Mouse (Mus musculus): ENCODE results near the gene Hist2h2be.
A peak's percentile ranks its signal among the peaks of the same experiment; 100 is the strongest.
"Not testable (repeated sequence)": the region's sequence is repeated elsewhere in the genome, so short reads cannot be mapped to it uniquely, and the experiment has no call there.

Gene Hist2h2be

DNA sequence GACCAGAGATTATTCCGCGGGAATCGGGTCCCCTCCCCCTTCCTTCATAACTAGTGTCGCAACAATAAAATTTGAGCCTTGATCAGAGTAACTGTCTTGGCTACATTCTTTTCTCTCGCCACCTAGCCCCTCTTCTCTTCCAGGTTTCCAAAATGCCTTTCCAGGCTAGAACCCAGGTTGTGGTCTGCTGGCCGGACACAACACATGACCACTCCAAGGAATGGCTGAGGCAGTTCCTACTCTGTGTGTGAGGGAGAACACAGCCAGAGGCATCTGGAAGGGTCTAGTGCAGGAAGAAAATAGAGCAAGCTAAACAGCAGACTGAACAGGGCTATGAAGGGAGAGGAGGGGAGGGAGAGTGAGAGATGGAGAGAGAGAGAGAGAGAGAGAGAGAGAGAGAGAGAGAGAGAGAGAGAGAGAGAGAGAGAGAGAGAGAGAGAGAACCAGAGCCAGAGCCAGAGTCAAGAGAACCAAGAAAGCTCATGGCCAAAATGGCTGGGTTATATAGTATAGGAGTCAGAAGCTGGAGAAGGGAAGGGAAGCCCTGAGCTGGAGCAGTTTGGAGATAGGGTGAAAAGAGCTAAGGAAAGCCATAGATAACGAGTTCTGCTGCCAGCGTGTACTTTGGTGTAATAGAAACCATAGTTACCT, 22.2 kb upstream of the Hist2h2be start:
- not testable (repeated sequence) for DNase-seq

GRCm38 (mm10) chr3:96199731-96200130, 21.2 kb upstream of the Hist2h2be start:
- DNase-seq: no peak

GRCm38 (mm10) chr3:96207819-96208218, 13.1 kb upstream of the Hist2h2be start:
- no peak for DNase-seq

DNA sequence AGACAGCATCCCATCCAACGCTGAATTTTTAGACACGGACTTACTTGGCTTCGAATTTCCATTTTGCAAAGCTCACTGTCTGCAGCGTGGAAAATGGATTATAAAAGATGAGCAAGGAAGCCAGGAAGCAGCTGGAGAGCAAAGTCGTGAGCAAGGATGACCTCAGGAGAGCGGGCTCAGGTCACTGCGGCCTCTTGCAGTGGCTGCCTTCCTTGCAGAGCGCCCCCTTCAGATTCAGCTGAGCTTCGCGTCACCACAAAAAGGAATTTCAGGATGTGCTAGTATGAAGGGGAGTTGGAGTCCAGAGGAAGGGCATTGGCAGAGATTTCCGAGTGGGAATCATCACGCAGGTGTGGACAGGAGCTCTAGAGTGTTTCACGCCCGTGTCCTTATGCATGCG, 11.7 kb upstream of the Hist2h2be start:
- peak; percentile 23 for DNase-seq

- peak; percentile 58 for DNase-seq
Observed at GRCm38 (mm10) chr3:96219191-96219641, 1.7 kb upstream of the Hist2h2be start.

DNA sequence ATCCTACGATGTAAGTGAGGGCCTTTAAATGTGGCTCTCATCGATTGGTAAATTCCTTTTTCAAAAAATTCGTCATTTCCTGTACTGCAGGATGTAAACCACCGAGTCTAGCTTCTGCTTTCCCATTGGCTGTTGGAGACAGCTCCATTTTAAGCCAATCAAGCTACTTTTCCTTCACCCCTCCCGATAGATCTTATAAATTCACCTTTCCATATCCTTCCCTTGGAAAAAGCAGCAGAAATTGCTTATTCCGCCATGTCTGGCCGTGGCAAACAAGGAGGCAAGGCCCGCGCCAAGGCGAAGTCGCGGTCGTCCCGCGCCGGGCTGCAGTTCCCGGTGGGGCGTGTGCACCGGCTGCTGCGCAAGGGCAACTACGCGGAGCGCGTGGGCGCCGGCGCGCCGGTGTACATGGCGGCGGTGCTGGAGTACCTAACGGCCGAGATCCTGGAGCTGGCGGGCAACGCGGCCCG, 1.2 kb upstream of the Hist2h2be start, which contains the start of the genes Bola1 and Hist2h2ab:
Gene Bola1 (minus strand): TSS at position 49 of the 470 bp plus-strand sequence.
Gene Hist2h2ab (plus strand): TSS at position 205 of the 470 bp plus-strand sequence.
- DNase-seq: peak; percentile 86

GRCm38 (mm10) chr3:96220131-96220764, 671 bp upstream of the Hist2h2be start:
- not testable (repeated sequence) for DNase-seq

GRCm38 (mm10) chr3:96221640-96222038, 720 bp downstream of the Hist2h2be start:
- DNase-seq: peak; percentile 21

- no peak for DNase-seq
Observed at GRCm38 (mm10) chr3:96222774-96223173, 1.9 kb downstream of the Hist2h2be start.

- no peak for DNase-seq
Observed at GRCm38 (mm10) chr3:96225421-96225820, 4.5 kb downstream of the Hist2h2be start.

DNA sequence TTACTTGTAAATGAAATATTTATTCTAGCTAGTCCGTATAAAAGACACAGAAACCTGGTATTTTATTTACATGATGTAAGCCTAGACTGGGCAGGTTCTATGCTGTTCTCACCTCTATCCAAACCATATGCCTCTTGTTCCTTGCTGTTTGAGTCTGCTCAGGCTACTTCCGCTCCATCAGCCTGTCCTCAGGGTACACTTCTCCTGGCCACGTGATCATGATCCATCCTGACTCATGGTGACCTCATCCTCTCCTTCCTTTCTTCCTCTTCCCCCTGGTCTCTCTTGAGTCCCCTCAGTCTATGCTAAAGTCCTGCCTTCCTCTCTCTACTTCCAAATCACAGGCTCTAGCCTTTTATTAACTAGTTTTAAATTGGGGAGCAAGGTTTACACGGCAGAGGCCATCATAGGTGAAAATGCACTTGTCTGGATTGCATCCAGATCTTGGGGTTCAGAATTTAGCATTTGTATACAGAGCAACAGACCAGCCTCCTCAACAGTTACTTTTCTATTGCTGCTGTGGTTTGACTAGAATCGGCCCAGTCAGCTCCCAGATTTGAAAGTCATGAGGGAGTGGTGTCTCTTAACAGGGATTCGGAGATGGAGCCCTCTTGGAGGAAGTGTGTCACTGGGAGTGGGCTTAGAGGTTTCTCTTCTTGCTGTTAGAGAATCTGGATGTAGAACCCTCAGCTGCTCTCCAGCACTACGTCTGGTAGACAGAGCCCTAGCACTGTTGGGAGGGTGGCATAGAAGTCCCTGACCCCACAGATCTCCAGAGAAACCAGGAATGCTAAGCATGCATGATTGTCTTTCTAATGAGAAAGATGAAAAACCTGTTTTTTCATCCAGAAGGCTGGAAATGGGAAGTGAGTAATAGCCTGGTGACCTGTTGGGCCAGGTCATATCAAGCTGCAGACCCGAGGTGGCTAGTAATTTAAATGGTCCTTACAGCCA, 6.1 kb downstream of the Hist2h2be start:
- DNase-seq: no peak

DNA sequence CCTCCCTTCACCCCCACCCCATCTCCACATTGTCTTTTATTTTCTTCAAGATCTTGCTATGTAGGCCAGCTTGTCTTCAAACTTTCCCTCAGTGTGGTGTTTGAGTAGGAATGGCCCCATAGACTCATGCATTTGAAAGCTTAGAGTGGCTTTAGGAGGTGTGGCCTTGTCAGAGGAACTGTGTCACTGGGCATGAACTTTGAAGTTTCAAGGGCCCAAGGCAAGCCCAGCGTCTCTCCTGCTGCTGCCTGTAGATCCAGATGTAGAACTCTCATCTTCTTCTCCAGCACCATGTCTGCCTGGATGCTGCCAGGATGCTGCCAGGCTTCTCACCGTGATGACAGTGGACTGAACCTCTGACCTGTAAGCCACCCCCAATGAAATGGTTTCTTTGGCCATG, 7.9 kb downstream of the Hist2h2be start:
- no peak for DNase-seq

GRCm38 (mm10) chr3:96230404-96230803, 9.5 kb downstream of the Hist2h2be start:
- DNase-seq: no peak

DNA sequence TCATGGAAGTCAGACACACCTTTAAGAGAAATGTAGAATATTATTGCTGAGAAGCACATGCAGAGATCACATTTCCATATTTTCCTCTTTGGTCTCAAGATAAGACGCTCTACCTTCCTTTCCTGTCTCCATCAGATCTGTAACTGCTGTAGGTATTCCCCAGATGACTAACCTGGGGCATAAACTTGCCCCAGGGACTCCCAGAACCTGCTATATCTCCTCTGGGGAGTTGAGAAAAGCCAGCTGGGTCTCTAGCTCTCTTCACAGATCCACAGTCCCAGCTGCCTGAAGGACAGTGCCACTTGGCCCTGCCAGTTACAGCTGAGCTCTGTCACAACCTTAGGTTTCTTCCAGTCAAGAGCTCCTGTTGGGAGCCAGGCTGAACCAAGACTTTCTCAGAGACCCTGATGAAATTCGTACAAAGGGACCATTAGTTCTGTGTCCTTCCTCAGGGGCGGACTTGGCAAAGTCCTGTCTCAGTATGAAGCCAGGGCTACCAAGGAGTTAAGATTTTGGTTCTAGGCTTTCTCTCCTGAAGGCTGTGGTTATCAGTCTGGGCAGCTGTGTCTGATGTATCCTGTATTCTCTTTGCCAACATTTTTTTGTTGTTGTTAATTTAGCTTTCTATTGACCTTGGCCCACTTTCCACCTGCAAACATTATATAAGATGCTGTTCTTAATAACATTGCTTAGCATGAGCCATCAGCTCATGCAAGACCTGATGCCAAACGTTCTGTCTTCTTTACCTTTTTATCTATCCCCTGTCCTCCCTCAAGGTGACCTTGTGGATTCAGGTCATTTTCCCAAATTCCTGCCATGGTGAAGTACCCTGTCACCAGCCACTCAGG, 10.2 kb downstream of the Hist2h2be start:
- DNase-seq: no peak

- no peak for DNase-seq
Observed at GRCm38 (mm10) chr3:96231758-96232120, 10.8 kb downstream of the Hist2h2be start.

DNA sequence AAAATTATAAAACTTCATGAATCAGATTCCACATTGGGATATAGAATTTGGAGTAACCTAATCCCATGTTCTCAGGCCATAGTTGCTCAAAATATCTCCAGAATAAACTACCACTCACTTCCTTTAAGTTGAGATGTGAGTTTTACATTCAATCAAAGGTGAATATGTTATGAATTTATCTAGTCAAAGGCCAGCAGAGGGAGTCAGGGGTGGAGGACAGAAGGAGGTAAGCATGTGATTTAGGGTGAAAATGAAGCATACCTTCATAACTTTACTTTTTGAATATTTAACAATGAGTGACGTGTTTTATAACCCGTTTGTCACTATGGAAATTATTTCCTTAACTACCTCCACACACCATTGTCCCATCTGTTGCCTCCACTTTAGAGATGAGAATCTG, 14.0 kb downstream of the Hist2h2be start:
- no peak for DNase-seq

- DNase-seq: no peak
Observed at GRCm38 (mm10) chr3:96235836-96236235, 14.9 kb downstream of the Hist2h2be start.

DNA sequence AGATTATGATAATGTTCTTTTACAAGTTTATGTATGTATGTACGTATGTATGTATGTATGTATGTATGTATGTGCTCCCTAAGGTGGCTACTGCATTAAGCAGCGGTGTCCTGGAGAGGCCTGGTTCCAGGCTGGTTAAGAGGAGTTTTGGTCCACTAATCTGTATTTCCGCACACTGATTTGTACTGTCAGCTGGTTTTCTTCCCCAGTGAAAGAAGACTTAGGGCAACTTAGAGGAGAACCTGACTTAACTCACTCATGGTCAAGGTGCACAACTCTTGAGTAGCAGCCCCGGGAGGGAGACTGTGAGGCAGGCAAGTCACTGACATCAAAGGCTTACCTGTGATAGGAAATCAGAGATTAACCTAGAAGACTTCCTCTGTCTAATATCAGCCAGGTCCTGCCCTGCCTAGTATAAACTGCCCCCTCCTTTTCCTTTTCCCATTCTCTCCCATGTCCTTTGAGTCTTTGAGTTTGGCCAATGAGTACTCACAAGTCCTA, 16.0 kb downstream of the Hist2h2be start:
- no peak for DNase-seq

DNA sequence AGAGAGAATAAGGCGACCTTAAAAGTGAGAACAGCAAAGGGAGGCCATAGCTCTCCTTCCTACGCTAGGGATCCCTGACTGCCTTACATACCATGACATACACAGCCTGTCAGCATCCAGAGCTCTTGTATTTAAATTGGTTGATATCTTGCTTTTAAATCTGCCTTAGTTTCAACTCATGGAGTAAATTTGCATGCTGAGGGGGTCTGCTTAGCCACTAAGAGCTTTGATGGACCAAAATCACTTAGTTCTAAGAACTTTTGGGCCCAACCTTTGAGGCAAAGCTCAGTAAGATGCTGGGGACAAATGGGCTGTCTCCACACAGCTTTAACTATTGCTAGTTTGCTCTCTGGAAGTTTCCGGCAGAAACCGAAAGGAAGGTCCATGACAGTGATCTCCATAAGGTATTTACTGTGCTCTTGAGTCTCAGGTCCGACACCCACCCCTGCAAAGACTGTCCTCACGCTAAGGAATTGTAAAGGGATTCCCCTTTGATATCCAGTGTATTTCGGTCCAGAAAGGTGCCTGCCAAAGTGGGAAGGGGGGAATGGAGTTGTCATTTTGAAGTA, 16.5 kb downstream of the Hist2h2be start:
- DNase-seq: no peak

DNA sequence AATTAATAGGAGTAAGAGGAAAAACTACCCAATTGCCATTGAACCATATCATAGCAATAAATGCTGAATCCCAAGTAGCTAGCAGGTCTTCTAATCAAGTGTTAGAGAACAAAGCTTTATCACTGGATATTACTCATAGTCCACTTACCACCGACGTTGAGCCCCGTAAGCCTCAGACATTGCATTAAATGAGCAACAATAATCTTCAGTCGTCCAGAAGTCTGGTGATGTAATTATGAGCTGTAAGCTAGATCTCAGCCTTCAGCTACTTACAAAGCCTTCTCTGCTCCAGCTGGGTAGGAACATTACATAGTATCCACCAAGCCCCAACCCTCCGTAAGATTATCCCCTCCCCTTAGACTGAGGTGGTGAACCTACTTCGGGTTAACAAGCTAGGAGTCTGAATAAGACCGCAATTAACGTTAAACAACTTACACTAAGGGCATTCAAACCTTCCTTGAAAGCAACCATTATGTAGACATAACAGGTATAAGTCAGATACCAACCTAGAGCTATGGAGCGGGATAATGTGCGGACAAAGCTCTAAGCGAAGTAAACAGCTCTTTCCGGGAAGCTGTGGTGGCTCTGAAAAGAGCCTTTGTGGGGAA, 17.1 kb downstream of the Hist2h2be start:
- DNase-seq: no peak

Data from kidney, adult 18-20 months (tissue).